8 mouse cellular contexts compared by ENCODE assay signal in genomic region chr5:136458102-136458863, GRCm38 (mm10).
A peak's percentile ranks its signal among the peaks of the same experiment; 100 is the strongest.
DNase-seq lines count a peak whose midpoint lies in the region; ATAC-seq and TF ChIP-seq lines count a peak whose summit lies in the region.

No protein-coding gene starts in this region.

- TF ChIP-seq CTCF in thymus, adult 2 months (IDR thresholded peaks at IDR 0.05; ENCODE audit: borderline replicate concordance, control insufficient read depth, extremely low read depth, insufficient read depth, low read length, poor library complexity): no peak

- no peak overlapping the region for H3K4me2 ChIP-seq in heart, embryonic 12.5 days
- no peak overlapping the region for H3K4me2 ChIP-seq in liver, embryonic 12.5 days

- ATAC-seq in heart, embryonic 12.5 days (ENCODE audit: insufficient number of reproducible peaks, low FRiP score): no peak
- peak; percentile 30; the same call in 1 of the 2 replicates for ATAC-seq in liver, embryonic 12.5 days
- no peak for ATAC-seq in erythroid progenitor cell, adult 5-6 weeks (replicated peaks; ENCODE audit: low FRiP score, poor library complexity, severe bottlenecking)

- no peak overlapping the region for H3K4me3 ChIP-seq in thymus, adult 2 months (ENCODE audit: control insufficient read depth, insufficient read depth, low read length)
- no peak overlapping the region for H3K4me3 ChIP-seq in heart, embryonic 12.5 days
- H3K4me3 ChIP-seq in liver, embryonic 12.5 days: no peak overlapping the region

- no peak for DNase-seq in thymus, adult 2 months
- DNase-seq in thymus, postnatal 36 days: no peak
- no peak for DNase-seq in gastrocnemius, postnatal 10 days
- no peak for DNase-seq in adipocyte (ENCODE audit: low spot score)
- no peak for DNase-seq in cerebellum, postnatal 10 days

- peaks cover 27% of the 10 kb centered on the region for H3K4me1 ChIP-seq in thymus, adult 2 months (replicated peaks; ENCODE audit: control insufficient read depth, insufficient read depth, low read length)
- H3K4me1 ChIP-seq in heart, embryonic 12.5 days (replicated peaks): peaks cover 67% of the 10 kb centered on the region
- H3K4me1 ChIP-seq in liver, embryonic 12.5 days: peaks cover 36% of the 10 kb centered on the region

- 44% methylated on average over 7 of the region's 7 CpGs for WGBS in thymus, adult 2 months
- 31% methylated on average over 7 of the region's 7 CpGs for WGBS in heart, embryonic 12.5 days
- 34% methylated on average over 7 of the region's 7 CpGs for WGBS in liver, embryonic 12.5 days (ENCODE audit: insufficient replicate concordance)

- H3K27me3 ChIP-seq in thymus, adult 2 months (ENCODE audit: control insufficient read depth, insufficient read depth, low read length): no peaks in the 10 kb centered on the region
- H3K27me3 ChIP-seq in heart, embryonic 12.5 days (replicated peaks): no peaks in the 10 kb centered on the region
- H3K27me3 ChIP-seq in liver, embryonic 12.5 days (replicated peaks): no peaks in the 10 kb centered on the region

- peak overlapping the region; percentile 42; the same call in 1 of the 2 replicates for H3K27ac ChIP-seq in thymus, adult 2 months (ENCODE audit: control insufficient read depth, insufficient read depth, low read length)
- H3K27ac ChIP-seq in heart, embryonic 12.5 days (ENCODE audit: poor library complexity, severe bottlenecking): peak overlapping the region; percentile 63
- H3K27ac ChIP-seq in liver, embryonic 12.5 days: no peak overlapping the region

- TF ChIP-seq POLR2A in thymus, adult 2 months (IDR thresholded peaks at IDR 0.05; ENCODE audit: control insufficient read depth, extremely low read depth, insufficient read depth, low read length, poor library complexity): no peak

- peak overlapping the region; percentile 31; the same call in 1 of the 2 replicates for H3K9ac ChIP-seq in heart, embryonic 12.5 days
- no peak overlapping the region for H3K9ac ChIP-seq in liver, embryonic 12.5 days

- no peaks in the 10 kb centered on the region for H3K9me3 ChIP-seq in heart, embryonic 12.5 days (replicated peaks)
- no peaks in the 10 kb centered on the region for H3K9me3 ChIP-seq in liver, embryonic 12.5 days (replicated peaks)

- H3K36me3 ChIP-seq in thymus, adult 2 months (ENCODE audit: control insufficient read depth, insufficient read depth, low read length): no peaks in the 10 kb centered on the region
- H3K36me3 ChIP-seq in heart, embryonic 12.5 days: no peaks in the 10 kb centered on the region
- H3K36me3 ChIP-seq in liver, embryonic 12.5 days: no peaks in the 10 kb centered on the region
